Mouse (Mus musculus) brain, embryonic 14.5 days (tissue): ENCODE data around the gene Spic. TPM values are rescaled to one million over a fixed set of nuclear protein-coding genes. Genes with fewer than 3 reads are reported as not detected.
"Not testable (repeated sequence)": the region's sequence is repeated elsewhere in the genome, so short reads cannot be mapped to it uniquely, and the experiment has no call there.

ENCODE experiments used
- DNase-seq: peaks from one replicate; pipeline ENCODE4 v3.0.0-alpha.2; 2011; ENCODE audit warnings: low read depth
- CTCF ChIP-seq: fragments of 200-500 bp; IDR thresholded peaks from 2 replicates; pipeline ENCODE4 v1.5.1; 2012; ENCODE audit warnings: inconsistent platforms, mild to moderate bottlenecking, moderate library complexity, borderline replicate concordance; ENCODE audit not compliant: insufficient read depth, insufficient read length; ENCODE audit errors: extremely low read depth
- POLR2A ChIP-seq: fragments of 200-500 bp; IDR thresholded peaks from 2 replicates; pipeline ENCODE4 v1.6.1; 2012; ENCODE audit warnings: mild to moderate bottlenecking, inconsistent platforms, borderline replicate concordance; ENCODE audit not compliant: poor library complexity, insufficient read depth, insufficient read length, severe bottlenecking; ENCODE audit errors: extremely low read depth
- polyA plus RNA-seq: library from polyadenylated mRNA; depleted of rRNA; stranded (reverse); fragments of >200 nt; gene quantifications from 2 replicates; pipeline ENCODE4 v1.2.3, GENCODE M21; 2012

The Spic gene
- polyA plus RNA-seq, 1 experiment, result 0.15 TPM

GRCm38 (mm10) chr10:88712359-88712758 is 27.5 kb upstream of the Spic start:
- no peak for TF ChIP-seq CTCF
- no peak for TF ChIP-seq POLR2A
- DNase-seq, result no peak

GRCm38 (mm10) chr10:88708671-88709523 is 24.1 kb upstream of the Spic start:
- peak; percentile 57 for DNase-seq
- no peak for TF ChIP-seq POLR2A
- no peak for TF ChIP-seq CTCF

DNA sequence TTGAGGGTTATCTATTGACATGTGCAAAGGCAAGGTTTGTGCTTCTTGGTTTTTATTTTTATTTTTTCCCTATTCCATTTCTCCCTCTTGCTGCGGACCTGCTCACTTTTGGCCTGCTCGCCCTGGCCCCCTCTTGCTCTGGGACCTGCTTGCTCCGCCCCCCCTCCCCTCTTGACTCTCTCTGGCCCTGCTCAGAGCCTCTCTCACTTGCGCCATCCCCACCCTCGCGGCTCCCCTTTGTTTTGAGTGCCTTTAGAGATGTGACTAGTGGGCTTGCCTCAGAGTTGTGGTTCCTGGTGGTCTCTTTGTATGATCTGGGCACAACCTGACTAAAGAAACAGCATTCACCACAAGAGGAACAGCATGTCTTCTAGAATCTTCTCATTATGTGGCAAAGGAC is 16.1 kb upstream of the Spic start:
- TF ChIP-seq CTCF (no peak), POLR2A (no peak)
- DNase-seq, result no peak

GRCm38 (mm10) chr10:88682904-88683563 is 1.8 kb downstream of the Spic start:
- TF ChIP-seq CTCF (no peak), POLR2A (no peak)
- no peak for DNase-seq

- TF ChIP-seq POLR2A (no peak), CTCF (no peak)
- no peak for DNase-seq
Observed at GRCm38 (mm10) chr10:88672825-88673224, 12.0 kb downstream of the Spic start.

DNA sequence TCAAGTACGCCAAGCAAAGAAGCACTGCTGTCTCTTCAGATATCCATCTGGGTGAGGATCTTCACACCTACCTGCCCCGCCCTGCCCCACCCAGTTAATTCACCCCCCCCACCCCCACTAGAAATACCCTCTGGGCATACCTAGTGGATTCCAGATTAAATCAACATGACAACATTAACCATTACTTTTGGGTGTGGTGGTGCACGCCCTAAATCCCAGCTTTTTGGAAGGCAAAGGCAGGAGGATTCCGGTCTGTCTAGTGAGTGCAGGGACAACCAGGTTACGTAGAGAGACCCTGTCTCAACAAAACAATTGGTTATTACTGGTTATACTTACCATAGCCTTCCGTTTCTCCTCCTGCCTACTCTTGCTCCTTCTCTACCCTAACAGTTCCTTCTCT is 12.7 kb downstream of the Spic start:
- no peak for TF ChIP-seq CTCF
- TF ChIP-seq POLR2A, result no peak
- no peak for DNase-seq

GRCm38 (mm10) chr10:88669719-88670118 is 15.1 kb downstream of the Spic start:
- peak; percentile 46 for DNase-seq

GRCm38 (mm10) chr10:88663856-88664255 is 21.0 kb downstream of the Spic start:
- not testable (repeated sequence) for DNase-seq

More at GRCm38 (mm10) chr10:88669719-88670118, 15.1 kb downstream of the Spic start:
- TF ChIP-seq CTCF (peak; percentile 47; the same call in 1 of the 2 replicates), POLR2A (no peak)

GRCm38 (mm10) chr10:88658918-88659317 is 25.9 kb downstream of the Spic start:
- DNase-seq, result no peak
- no peak for TF ChIP-seq CTCF
- TF ChIP-seq POLR2A, result no peak

- no peak for DNase-seq
- TF ChIP-seq CTCF (no peak), POLR2A (no peak)
Observed at GRCm38 (mm10) chr10:88645448-88645847, 39.4 kb downstream of the Spic start.

DNA sequence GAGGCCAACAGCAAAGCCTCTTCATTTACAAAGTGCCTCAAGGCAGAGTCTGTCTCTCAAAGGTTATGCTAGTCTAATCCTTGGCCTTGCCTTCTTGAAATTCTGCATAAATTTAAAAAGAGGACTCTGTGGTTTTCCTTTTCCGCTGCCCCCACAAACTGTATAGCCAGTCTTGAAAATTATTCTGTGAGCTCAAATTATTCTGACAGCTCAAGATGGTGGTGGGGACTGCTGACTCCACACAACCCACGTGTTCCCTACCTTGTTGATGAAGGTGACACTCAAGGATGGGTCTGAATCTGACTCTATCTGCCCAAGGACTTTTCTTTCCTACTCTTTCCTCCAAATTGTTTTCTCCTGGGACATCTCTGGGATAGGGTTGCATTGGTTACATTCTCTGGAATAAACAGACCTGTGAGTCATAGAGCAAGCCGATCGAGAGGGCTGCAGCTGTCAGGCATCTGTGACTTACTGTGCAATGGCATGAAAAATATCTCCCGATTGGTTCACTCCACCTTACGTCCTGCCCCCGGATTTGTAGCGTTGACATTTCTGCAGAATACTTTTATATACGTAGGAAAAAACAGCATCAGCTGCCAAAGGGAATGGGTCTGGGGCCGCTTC is 53.4 kb downstream of the Spic start:
- no peak for DNase-seq
- TF ChIP-seq POLR2A (no peak), CTCF (no peak)
